Mouse (Mus musculus) megakaryocyte, embryonic 14.5 days (primary cell): ENCODE data around the gene Podxl2. TPM values are rescaled to one million over a fixed set of nuclear protein-coding genes. Genes with fewer than 3 reads are reported as not detected.

ENCODE experiments used
- H3K27me3 ChIP-seq: replicated peaks from 2 replicates; pipeline ENCODE3; 2012; ENCODE audit warnings: inconsistent platforms
- H3K36me3 ChIP-seq: replicated peaks from 2 replicates; pipeline ENCODE3; 2012; ENCODE audit warnings: low read length, inconsistent platforms, mixed read lengths
- H3K4me1 ChIP-seq: 2 replicates; pipeline ENCODE4 v1.6.1; 2012; ENCODE audit warnings: inconsistent platforms
- H3K4me3 ChIP-seq: replicated peaks from 2 replicates; pipeline ENCODE3; 2012; ENCODE audit warnings: moderate library complexity, mild to moderate bottlenecking, inconsistent platforms
- H3K9me3 ChIP-seq: 2 replicates; pipeline ENCODE4 v1.6.1; 2012; ENCODE audit warnings: inconsistent platforms
- FLI1 ChIP-seq: IDR thresholded peaks from 2 replicates; pipeline ENCODE4 v1.6.1; 2012; ENCODE audit warnings: low read length, inconsistent platforms, mixed read lengths
- GATA1 ChIP-seq: IDR thresholded peaks from 3 replicates; pipeline ENCODE4 v1.6.1; 2012; ENCODE audit warnings: mixed read lengths, low read length, inconsistent platforms, borderline replicate concordance
- polyA plus RNA-seq: library from polyadenylated mRNA; stranded (reverse); fragments of >175 nt; gene quantifications from 2 replicates; pipeline ENCODE4 v1.2.3, GENCODE M21; 2012; ENCODE audit warnings: low replicate concordance; ENCODE audit not compliant: insufficient read depth

Gene Podxl2
- polyA plus RNA-seq, 1 experiment: 1.2 TPM

- no peaks in the 10 kb centered on the region for H3K9me3 ChIP-seq
- H3K27me3 ChIP-seq: peaks cover 55% of the 10 kb centered on the region
- TF ChIP-seq FLI1 (no peak), GATA1 (no peak)
- peaks cover 63% of the 10 kb centered on the region for H3K4me1 ChIP-seq
- H3K36me3 ChIP-seq: no peaks in the 10 kb centered on the region
- H3K4me3 ChIP-seq: no peak overlapping the region
These were observed 57.9 kb downstream of the Podxl2 start for GRCm38 (mm10) chr6:88816913-88817312.

GRCm38 (mm10) chr6:88815489-88815888 lies 59.4 kb downstream of the Podxl2 start:
- TF ChIP-seq FLI1: no peak
- TF ChIP-seq GATA1: no peak
- Histone ChIP-seq H3K27me3 (peaks cover 63% of the 10 kb centered on the region), H3K4me3 (no peak overlapping the region), H3K36me3 (no peaks in the 10 kb centered on the region), H3K4me1 (peaks cover 63% of the 10 kb centered on the region), H3K9me3 (no peaks in the 10 kb centered on the region)

- Histone ChIP-seq H3K36me3 (no peaks in the 10 kb centered on the region), H3K4me1 (peaks cover 62% of the 10 kb centered on the region), H3K4me3 (peak overlapping the region; percentile 46), H3K9me3 (no peaks in the 10 kb centered on the region), H3K27me3 (peaks cover 68% of the 10 kb centered on the region)
- no peak for TF ChIP-seq FLI1
- no peak for TF ChIP-seq GATA1
These were observed 59.8 kb downstream of the Podxl2 start for GRCm38 (mm10) chr6:88815036-88815435.

- TF ChIP-seq GATA1 (no peak), FLI1 (no peak)
- Histone ChIP-seq H3K4me1 (peaks cover 59% of the 10 kb centered on the region), H3K4me3 (no peak overlapping the region), H3K36me3 (no peaks in the 10 kb centered on the region), H3K27me3 (peaks cover 77% of the 10 kb centered on the region), H3K9me3 (no peaks in the 10 kb centered on the region)
These were observed 61.0 kb downstream of the Podxl2 start for GRCm38 (mm10) chr6:88813832-88814231.

GRCm38 (mm10) chr6:88812886-88813285 lies 62.0 kb downstream of the Podxl2 start:
- Histone ChIP-seq H3K4me3 (no peak overlapping the region), H3K4me1 (peaks cover 59% of the 10 kb centered on the region), H3K27me3 (peaks cover 72% of the 10 kb centered on the region), H3K9me3 (no peaks in the 10 kb centered on the region), H3K36me3 (no peaks in the 10 kb centered on the region)
- TF ChIP-seq GATA1 (no peak), FLI1 (no peak)

- no peaks in the 10 kb centered on the region for H3K36me3 ChIP-seq
These were observed 62.9 kb downstream of the Podxl2 start for GRCm38 (mm10) chr6:88811880-88812400.

GRCm38 (mm10) chr6:88811396-88811795 lies 63.4 kb downstream of the Podxl2 start:
- TF ChIP-seq FLI1: no peak
- TF ChIP-seq GATA1: no peak
- Histone ChIP-seq H3K4me1 (peaks cover 64% of the 10 kb centered on the region), H3K27me3 (peaks cover 66% of the 10 kb centered on the region), H3K9me3 (peaks cover under 1% of the 10 kb centered on the region; the same call in 1 of the 2 replicates), H3K36me3 (no peaks in the 10 kb centered on the region), H3K4me3 (peak overlapping the region; percentile 80)

More at GRCm38 (mm10) chr6:88811880-88812400, 62.9 kb downstream of the Podxl2 start:
- peaks cover 64% of the 10 kb centered on the region for H3K4me1 ChIP-seq
- H3K9me3 ChIP-seq: no peaks in the 10 kb centered on the region
- H3K27me3 ChIP-seq: peaks cover 68% of the 10 kb centered on the region
- TF ChIP-seq FLI1 (no peak), GATA1 (no peak)
- H3K4me3 ChIP-seq: peak overlapping the region; percentile 18

- Histone ChIP-seq H3K4me1 (peaks cover 61% of the 10 kb centered on the region), H3K27me3 (peaks cover 56% of the 10 kb centered on the region), H3K9me3 (peaks cover 5% of the 10 kb centered on the region; the same call in 1 of the 2 replicates), H3K36me3 (no peaks in the 10 kb centered on the region), H3K4me3 (no peak overlapping the region)
- TF ChIP-seq GATA1 (no peak), FLI1 (no peak)
These were observed 64.6 kb downstream of the Podxl2 start for GRCm38 (mm10) chr6:88810291-88810690.

- peaks cover 47% of the 10 kb centered on the region for H3K27me3 ChIP-seq
- no peaks in the 10 kb centered on the region for H3K36me3 ChIP-seq
- H3K4me3 ChIP-seq: no peak overlapping the region
- TF ChIP-seq FLI1 (no peak), GATA1 (no peak)
- peaks cover 5% of the 10 kb centered on the region; the same call in 1 of the 2 replicates for H3K9me3 ChIP-seq
- peaks cover 58% of the 10 kb centered on the region for H3K4me1 ChIP-seq
These were observed 65.5 kb downstream of the Podxl2 start for GRCm38 (mm10) chr6:88809091-88810037.
